Mouse (Mus musculus): ENCODE measurements around the gene B4galt1. TPM values are rescaled to one million over a fixed set of nuclear protein-coding genes. Genes with fewer than 3 reads are reported as not detected.

B4galt1 gene
- polyA plus RNA-seq, 1 experiment from 2014 or later = 38.1 TPM

- Histone ChIP-seq H3K36me3 (peaks cover 12% of the 10 kb centered on the region), H3K4me3 (no peak overlapping the region), H3K9me3 (no peaks in the 10 kb centered on the region), H3K27me3 (ENCODE audit: insufficient read depth, poor library complexity, severe bottlenecking) (no peaks in the 10 kb centered on the region), H3K27ac (no peak overlapping the region), H3K4me1 (peaks cover 29% of the 10 kb centered on the region)
- 70% methylated on average over 5 of the region's 5 CpGs for WGBS
- no peak for DNase-seq (ENCODE audit: low spot score)
Measured at GRCm38 (mm10) chr4:40830530-40830929, 23.3 kb downstream of the B4galt1 start.

GRCm38 (mm10) chr4:40829654-40830400, 24.0 kb downstream of the B4galt1 start:
- Histone ChIP-seq H3K27me3 (ENCODE audit: insufficient read depth, poor library complexity, severe bottlenecking) (no peaks in the 10 kb centered on the region), H3K4me3 (no peak overlapping the region), H3K9me3 (no peaks in the 10 kb centered on the region), H3K4me1 (peaks cover 27% of the 10 kb centered on the region; the same call in 1 of the 2 replicates), H3K36me3 (peaks cover 15% of the 10 kb centered on the region), H3K27ac (no peak overlapping the region)
- WGBS = 83% methylated on average over 13 of the region's 13 CpGs
- DNase-seq (ENCODE audit: low spot score) = no peak

- WGBS = 59% methylated on average over 7 of the region's 7 CpGs
- Histone ChIP-seq H3K4me1 (peaks cover 27% of the 10 kb centered on the region; the same call in 1 of the 2 replicates), H3K9me3 (no peaks in the 10 kb centered on the region), H3K4me3 (no peak overlapping the region), H3K36me3 (peaks cover 15% of the 10 kb centered on the region), H3K27ac (no peak overlapping the region), H3K27me3 (ENCODE audit: insufficient read depth, poor library complexity, severe bottlenecking) (no peaks in the 10 kb centered on the region)
- no peak for DNase-seq (ENCODE audit: low spot score)
Measured at GRCm38 (mm10) chr4:40828910-40829309, 24.9 kb downstream of the B4galt1 start.

DNA sequence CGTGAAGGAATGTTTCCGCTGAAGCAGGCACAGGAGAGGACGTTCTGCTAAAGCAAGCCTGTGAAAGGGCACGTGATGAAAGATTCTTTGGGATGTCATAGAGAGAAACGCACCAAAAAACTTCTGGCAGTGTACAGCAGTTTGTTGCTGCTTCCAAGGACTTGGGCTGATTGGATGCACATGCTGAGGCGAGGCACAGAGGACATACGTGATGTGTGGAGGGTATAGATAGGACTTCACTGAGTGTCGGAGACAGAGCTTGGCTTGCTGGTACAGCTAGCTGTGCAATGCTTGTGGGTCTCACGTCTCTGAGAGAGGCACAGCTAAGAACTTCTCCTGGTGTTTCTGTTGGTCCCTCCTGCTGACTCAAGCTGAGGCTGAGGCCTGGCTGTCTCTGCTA, 25.9 kb downstream of the B4galt1 start:
- Histone ChIP-seq H3K9me3 (no peaks in the 10 kb centered on the region), H3K27ac (no peak overlapping the region), H3K36me3 (peaks cover 24% of the 10 kb centered on the region), H3K4me3 (no peak overlapping the region), H3K27me3 (ENCODE audit: insufficient read depth, poor library complexity, severe bottlenecking) (no peaks in the 10 kb centered on the region), H3K4me1 (peaks cover 36% of the 10 kb centered on the region; the same call in 1 of the 2 replicates)
- WGBS = 81% methylated on average over 9 of the region's 9 CpGs
- DNase-seq (ENCODE audit: low spot score) = no peak

GRCm38 (mm10) chr4:40826810-40827209, 27.0 kb downstream of the B4galt1 start:
- WGBS = 95% methylated on average over 2 of the region's 2 CpGs
- H3K27me3 ChIP-seq (ENCODE audit: insufficient read depth, poor library complexity, severe bottlenecking) = no peaks in the 10 kb centered on the region
- no peak overlapping the region for H3K4me3 ChIP-seq
- H3K9me3 ChIP-seq = no peaks in the 10 kb centered on the region
- H3K4me1 ChIP-seq = peaks cover 37% of the 10 kb centered on the region; the same call in 1 of the 2 replicates
- peaks cover 25% of the 10 kb centered on the region for H3K36me3 ChIP-seq
- DNase-seq (ENCODE audit: low spot score) = no peak
- no peak overlapping the region for H3K27ac ChIP-seq

DNA sequence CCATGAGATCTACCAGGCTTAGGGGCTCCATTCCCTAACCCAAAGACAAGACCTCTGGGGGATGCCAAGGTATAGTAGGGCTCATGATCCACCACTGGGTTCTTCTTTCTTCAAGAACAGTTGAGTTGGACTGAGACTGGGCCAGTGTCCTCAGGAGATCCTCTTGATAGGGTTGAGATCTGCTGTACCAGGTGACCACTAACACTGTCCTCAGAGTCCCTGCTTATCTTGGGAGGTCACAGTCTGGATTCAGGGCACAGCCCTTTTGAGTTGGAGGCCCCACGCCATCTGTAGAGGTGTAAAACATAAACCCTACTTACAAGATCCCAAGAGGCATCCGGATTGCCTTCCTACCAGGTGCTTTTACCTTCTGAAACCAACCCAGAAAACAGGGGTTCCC, 27.8 kb downstream of the B4galt1 start:
- Histone ChIP-seq H3K36me3 (peaks cover 32% of the 10 kb centered on the region), H3K4me1 (peaks cover 42% of the 10 kb centered on the region), H3K27ac (no peak overlapping the region), H3K4me3 (no peak overlapping the region), H3K27me3 (ENCODE audit: insufficient read depth, poor library complexity, severe bottlenecking) (no peaks in the 10 kb centered on the region), H3K9me3 (no peaks in the 10 kb centered on the region)
- no peak for DNase-seq (ENCODE audit: low spot score)
- 93% methylated on average over 2 of the region's 2 CpGs for WGBS

DNA sequence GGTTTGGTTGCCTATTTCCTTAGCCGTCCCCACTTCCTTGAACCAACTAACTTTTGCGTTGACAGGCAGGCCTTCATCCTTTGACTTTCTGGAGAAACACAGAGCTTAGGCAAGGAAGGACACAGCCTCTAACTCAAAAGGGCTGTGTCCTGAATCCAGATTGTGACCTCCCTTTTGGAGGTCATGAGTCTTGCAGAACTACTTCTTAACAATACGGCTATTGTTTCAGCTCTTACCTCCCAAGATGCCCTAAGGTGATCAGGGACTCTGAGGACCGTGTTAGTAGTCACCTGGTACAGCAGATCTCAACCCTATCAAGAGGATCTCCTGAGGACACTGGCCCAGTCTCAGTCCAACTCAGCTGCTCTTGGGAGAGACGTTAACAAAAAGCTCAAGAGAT, 28.7 kb downstream of the B4galt1 start:
- Histone ChIP-seq H3K27ac (no peak overlapping the region), H3K4me3 (no peak overlapping the region), H3K4me1 (peaks cover 48% of the 10 kb centered on the region), H3K27me3 (ENCODE audit: insufficient read depth, poor library complexity, severe bottlenecking) (no peaks in the 10 kb centered on the region), H3K9me3 (no peaks in the 10 kb centered on the region), H3K36me3 (peaks cover 33% of the 10 kb centered on the region)
- 73% methylated on average over 5 of the region's 5 CpGs for WGBS
- no peak for DNase-seq (ENCODE audit: low spot score)

DNA sequence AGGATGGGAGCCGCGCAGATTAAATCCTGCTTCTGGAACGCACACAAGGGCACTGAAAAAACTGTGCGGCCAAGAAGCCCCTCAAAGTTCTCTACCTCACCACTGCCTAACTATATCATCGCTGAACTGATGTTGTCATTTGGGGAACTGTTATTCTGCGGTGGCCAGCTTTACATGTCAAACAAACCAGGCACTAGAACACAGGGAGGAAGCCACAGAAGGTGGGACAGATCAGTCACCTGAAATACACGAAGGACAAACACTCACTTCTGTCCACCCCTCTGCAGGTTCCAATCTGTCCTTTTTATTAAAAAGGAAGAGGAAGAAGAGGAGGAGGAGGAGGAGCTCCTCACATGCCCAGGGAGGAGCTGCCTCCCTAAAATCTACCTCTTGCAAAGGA, 29.3 kb downstream of the B4galt1 start:
- DNase-seq (ENCODE audit: low spot score) = no peak
- Histone ChIP-seq H3K9me3 (no peaks in the 10 kb centered on the region), H3K36me3 (peaks cover 37% of the 10 kb centered on the region), H3K27ac (0 out of 2 replicates have a peak overlapping the region, but pooled peaks have one; percentile 17), H3K4me3 (no peak overlapping the region), H3K27me3 (ENCODE audit: insufficient read depth, poor library complexity, severe bottlenecking) (no peaks in the 10 kb centered on the region), H3K4me1 (peaks cover 52% of the 10 kb centered on the region)
- 90% methylated on average over 7 of the region's 7 CpGs for WGBS

DNA sequence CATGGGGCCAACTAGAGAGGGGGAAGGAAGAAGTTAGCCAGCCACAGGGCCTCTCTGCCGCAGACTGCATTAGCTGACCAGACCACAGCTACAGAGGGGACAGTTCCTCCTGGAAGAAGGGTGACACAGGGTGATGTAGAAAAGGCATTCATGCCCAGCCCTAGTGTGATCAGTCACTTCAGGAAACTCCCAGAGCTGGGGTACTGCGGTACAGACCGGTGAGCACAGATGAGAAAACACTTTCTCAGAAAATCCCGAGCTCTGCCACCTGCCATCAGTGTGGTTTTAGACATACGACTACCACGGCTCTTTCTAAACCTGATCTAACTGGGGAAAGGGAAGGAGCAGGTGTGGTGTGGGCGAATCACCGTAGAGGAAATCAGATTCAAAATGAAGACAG, 30.1 kb downstream of the B4galt1 start:
- no peaks in the 10 kb centered on the region for H3K9me3 ChIP-seq
- H3K27me3 ChIP-seq (ENCODE audit: insufficient read depth, poor library complexity, severe bottlenecking) = no peaks in the 10 kb centered on the region
- peaks cover 58% of the 10 kb centered on the region for H3K4me1 ChIP-seq
- no peak overlapping the region for H3K4me3 ChIP-seq
- WGBS = 85% methylated on average over 8 of the region's 8 CpGs
- DNase-seq (ENCODE audit: low spot score) = no peak
- peaks cover 35% of the 10 kb centered on the region for H3K36me3 ChIP-seq
- H3K27ac ChIP-seq = no peak overlapping the region

DNA sequence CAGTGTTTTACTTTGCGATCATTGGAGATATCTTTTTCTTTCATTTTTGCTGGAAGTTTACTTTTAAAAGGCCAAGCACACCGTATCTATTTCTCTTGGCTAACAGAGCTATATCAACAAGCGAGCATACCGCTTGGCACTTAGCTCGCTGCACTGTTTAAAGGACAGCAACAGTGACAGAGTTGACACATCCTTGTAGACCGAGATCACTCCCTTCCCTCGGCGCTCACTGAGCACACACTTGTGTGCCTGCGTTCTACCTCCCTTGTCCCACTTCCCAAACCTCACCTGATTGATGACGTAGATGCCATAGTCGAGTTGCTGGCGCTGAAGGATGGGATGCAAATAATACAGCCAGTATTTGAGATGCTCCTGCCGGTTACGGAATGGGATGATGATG, 30.7 kb downstream of the B4galt1 start:
- no peak overlapping the region for H3K27ac ChIP-seq
- H3K4me3 ChIP-seq = no peak overlapping the region
- no peaks in the 10 kb centered on the region for H3K27me3 ChIP-seq (ENCODE audit: insufficient read depth, poor library complexity, severe bottlenecking)
- DNase-seq (ENCODE audit: low spot score) = no peak
- peaks cover 63% of the 10 kb centered on the region for H3K4me1 ChIP-seq
- H3K9me3 ChIP-seq = no peaks in the 10 kb centered on the region
- WGBS = 85% methylated on average over 14 of the region's 14 CpGs
- peaks cover 35% of the 10 kb centered on the region for H3K36me3 ChIP-seq

- H3K36me3 ChIP-seq = peaks cover 44% of the 10 kb centered on the region
- WGBS = 77% methylated on average over 8 of the region's 8 CpGs
- H3K9me3 ChIP-seq = no peaks in the 10 kb centered on the region
- no peak overlapping the region for H3K4me3 ChIP-seq
- no peak for DNase-seq (ENCODE audit: low spot score)
- no peaks in the 10 kb centered on the region for H3K27me3 ChIP-seq (ENCODE audit: insufficient read depth, poor library complexity, severe bottlenecking)
- peaks cover 61% of the 10 kb centered on the region for H3K4me1 ChIP-seq
- peak overlapping the region; percentile 59; the same call in 1 of the 2 replicates for H3K27ac ChIP-seq
Measured at GRCm38 (mm10) chr4:40821303-40822023, 32.3 kb downstream of the B4galt1 start.

- Histone ChIP-seq H3K27ac (peak overlapping the region; percentile 59), H3K4me3 (no peak overlapping the region), H3K4me1 (peaks cover 58% of the 10 kb centered on the region), H3K36me3 (peaks cover 42% of the 10 kb centered on the region), H3K9me3 (no peaks in the 10 kb centered on the region), H3K27me3 (ENCODE audit: insufficient read depth, poor library complexity, severe bottlenecking) (no peaks in the 10 kb centered on the region)
- WGBS = 53% methylated on average over 1 of the region's 1 CpGs
- no peak for DNase-seq (ENCODE audit: low spot score)
Measured at GRCm38 (mm10) chr4:40820903-40821302, 32.9 kb downstream of the B4galt1 start.

DNA sequence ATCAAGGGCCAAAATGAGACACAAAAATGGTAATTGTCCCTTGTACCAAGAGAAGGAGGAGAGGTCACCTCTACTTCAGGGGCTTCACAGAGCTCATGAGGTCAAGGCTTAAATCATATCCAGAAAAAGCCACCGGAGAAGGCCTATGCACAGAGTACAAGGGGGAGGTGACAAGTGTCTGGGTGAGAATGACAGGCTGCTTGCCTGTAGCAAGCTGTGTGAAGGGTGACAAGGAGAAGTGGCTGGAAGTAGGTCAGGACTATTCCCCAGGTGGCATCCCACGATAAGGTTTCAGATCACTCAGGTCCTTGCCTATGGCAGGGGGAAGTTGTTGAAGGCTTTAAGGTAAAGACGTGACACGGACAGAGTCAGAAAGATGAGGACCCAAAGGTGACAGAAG, 33.8 kb downstream of the B4galt1 start:
- 43% methylated on average over 4 of the region's 4 CpGs for WGBS
- peak; percentile 80 for DNase-seq (ENCODE audit: low spot score)
- peak overlapping the region; percentile 59; the same call in 1 of the 2 replicates for H3K27ac ChIP-seq
- H3K4me3 ChIP-seq = no peak overlapping the region
- peaks cover 44% of the 10 kb centered on the region for H3K36me3 ChIP-seq
- peaks cover 60% of the 10 kb centered on the region for H3K4me1 ChIP-seq
- H3K9me3 ChIP-seq = no peaks in the 10 kb centered on the region
- H3K27me3 ChIP-seq (ENCODE audit: insufficient read depth, poor library complexity, severe bottlenecking) = no peaks in the 10 kb centered on the region
